Mouse (Mus musculus): ENCODE results near the gene Esr2. TPM values are rescaled to one million over a fixed set of nuclear protein-coding genes. Genes with fewer than 3 reads are reported as not detected.
"Not testable (repeated sequence)": the region's sequence is repeated elsewhere in the genome, so short reads cannot be mapped to it uniquely, and the experiment has no call there.

The Esr2 gene
- polyA plus RNA-seq, 1 experiment: 2.6 TPM

GRCm38 (mm10) chr12:76179051-76179450 is 2.0 kb upstream of the Esr2 start:
- no peak for DNase-seq
- TF ChIP-seq CTCF (IDR thresholded peaks at IDR 0.05; ENCODE audit: insufficient read depth, low read length) (no peak), POLR2A (IDR thresholded peaks at IDR 0.05; ENCODE audit: borderline replicate concordance, extremely low read depth, low read depth, low read length) (no peak)
- WGBS: 49% methylated on average over 5 of the region's 5 CpGs
- Histone ChIP-seq H3K4me3 (replicated peaks; ENCODE audit: extremely low read depth, low read depth, low read length) (no peak overlapping the region), H3K4me1 (ENCODE audit: control insufficient read depth, insufficient read depth, low read length) (no peaks in the 10 kb centered on the region; the same call in 1 of the 2 replicates)

GRCm38 (mm10) chr12:76177864-76178518 is 932 bp upstream of the Esr2 start:
- no peak overlapping the region for H3K4me3 ChIP-seq (replicated peaks; ENCODE audit: extremely low read depth, low read depth, low read length)
- WGBS: 37% methylated on average over 16 of the region's 16 CpGs
- DNase-seq: peak; percentile 65
- no peaks in the 10 kb centered on the region; the same call in 1 of the 2 replicates for H3K4me1 ChIP-seq (ENCODE audit: control insufficient read depth, insufficient read depth, low read length)
- TF ChIP-seq CTCF (IDR thresholded peaks at IDR 0.05; ENCODE audit: insufficient read depth, low read length) (peak; percentile 77), POLR2A (IDR thresholded peaks at IDR 0.05; ENCODE audit: borderline replicate concordance, extremely low read depth, low read depth, low read length) (no peak)

GRCm38 (mm10) chr12:76165641-76166040 is 11.4 kb downstream of the Esr2 start:
- Histone ChIP-seq H3K4me1 (ENCODE audit: control insufficient read depth, insufficient read depth, low read length) (no peaks in the 10 kb centered on the region), H3K4me3 (replicated peaks; ENCODE audit: extremely low read depth, low read depth, low read length) (no peak overlapping the region)
- DNase-seq: no peak
- no peak for TF ChIP-seq POLR2A (IDR thresholded peaks at IDR 0.05; ENCODE audit: borderline replicate concordance, extremely low read depth, low read depth, low read length)
- TF ChIP-seq CTCF (IDR thresholded peaks at IDR 0.05; ENCODE audit: insufficient read depth, low read length): no peak
- WGBS: 49% methylated on average over 5 of the region's 5 CpGs

- 13% methylated on average over 30 of the region's 30 CpGs for WGBS
- not testable (repeated sequence) for H3K4me3 ChIP-seq (replicated peaks; ENCODE audit: extremely low read depth, low read depth, low read length); H3K4me1 ChIP-seq (ENCODE audit: control insufficient read depth, insufficient read depth, low read length); DNase-seq
These were observed 24.7 kb downstream of the Esr2 start for GRCm38 (mm10) chr12:76152389-76152788.

- H3K4me1 ChIP-seq (ENCODE audit: control insufficient read depth, insufficient read depth, low read length): no peaks in the 10 kb centered on the region
- DNase-seq: no peak
- TF ChIP-seq CTCF (IDR thresholded peaks at IDR 0.05; ENCODE audit: insufficient read depth, low read length): no peak
- no peak for TF ChIP-seq POLR2A (IDR thresholded peaks at IDR 0.05; ENCODE audit: borderline replicate concordance, extremely low read depth, low read depth, low read length)
- no peak overlapping the region for H3K4me3 ChIP-seq (replicated peaks; ENCODE audit: extremely low read depth, low read depth, low read length)
- WGBS: 54% methylated on average over 6 of the region's 6 CpGs
These were observed 40.4 kb downstream of the Esr2 start for GRCm38 (mm10) chr12:76136701-76137100.

GRCm38 (mm10) chr12:76133081-76133480 is 44.0 kb downstream of the Esr2 start:
- H3K4me3 ChIP-seq (replicated peaks; ENCODE audit: extremely low read depth, low read depth, low read length); H3K4me1 ChIP-seq (ENCODE audit: control insufficient read depth, insufficient read depth, low read length); DNase-seq: not testable (repeated sequence)
- 84% methylated on average over 9 of the region's 9 CpGs for WGBS

GRCm38 (mm10) chr12:76132591-76132990 is 44.5 kb downstream of the Esr2 start:
- H3K4me3 ChIP-seq (replicated peaks; ENCODE audit: extremely low read depth, low read depth, low read length): no peak overlapping the region
- TF ChIP-seq CTCF (IDR thresholded peaks at IDR 0.05; ENCODE audit: insufficient read depth, low read length) (no peak), POLR2A (IDR thresholded peaks at IDR 0.05; ENCODE audit: borderline replicate concordance, extremely low read depth, low read depth, low read length) (no peak)
- 52% methylated on average over 4 of the region's 4 CpGs for WGBS
- no peak for DNase-seq
- no peaks in the 10 kb centered on the region for H3K4me1 ChIP-seq (ENCODE audit: control insufficient read depth, insufficient read depth, low read length)

- 82% methylated on average over 6 of the region's 6 CpGs for WGBS
- no peaks in the 10 kb centered on the region for H3K4me1 ChIP-seq (ENCODE audit: control insufficient read depth, insufficient read depth, low read length)
- no peak for TF ChIP-seq CTCF (IDR thresholded peaks at IDR 0.05; ENCODE audit: insufficient read depth, low read length)
- no peak for TF ChIP-seq POLR2A (IDR thresholded peaks at IDR 0.05; ENCODE audit: borderline replicate concordance, extremely low read depth, low read depth, low read length)
- no peak overlapping the region for H3K4me3 ChIP-seq (replicated peaks; ENCODE audit: extremely low read depth, low read depth, low read length)
- no peak for DNase-seq
These were observed 46.2 kb downstream of the Esr2 start for GRCm38 (mm10) chr12:76130891-76131290.

GRCm38 (mm10) chr12:76130281-76130680 is 46.8 kb downstream of the Esr2 start:
- 37% methylated on average over 4 of the region's 4 CpGs for WGBS
- Histone ChIP-seq H3K4me1 (ENCODE audit: control insufficient read depth, insufficient read depth, low read length) (no peaks in the 10 kb centered on the region), H3K4me3 (replicated peaks; ENCODE audit: extremely low read depth, low read depth, low read length) (no peak overlapping the region)
- no peak for TF ChIP-seq POLR2A (IDR thresholded peaks at IDR 0.05; ENCODE audit: borderline replicate concordance, extremely low read depth, low read depth, low read length)
- TF ChIP-seq CTCF (IDR thresholded peaks at IDR 0.05; ENCODE audit: insufficient read depth, low read length): peak; percentile 79
- peak; percentile 25 for DNase-seq

GRCm38 (mm10) chr12:76128831-76129230 is 48.2 kb downstream of the Esr2 start:
- no peak for TF ChIP-seq POLR2A (IDR thresholded peaks at IDR 0.05; ENCODE audit: borderline replicate concordance, extremely low read depth, low read depth, low read length)
- TF ChIP-seq CTCF (IDR thresholded peaks at IDR 0.05; ENCODE audit: insufficient read depth, low read length): no peak
- Histone ChIP-seq H3K4me1 (ENCODE audit: control insufficient read depth, insufficient read depth, low read length) (no peaks in the 10 kb centered on the region), H3K4me3 (replicated peaks; ENCODE audit: extremely low read depth, low read depth, low read length) (no peak overlapping the region)
- WGBS: 65% methylated on average over 10 of the region's 10 CpGs
- DNase-seq: no peak

Data from lung, adult 2 months (tissue).